Mouse (Mus musculus): ENCODE results near the gene Prim2.

DNA sequence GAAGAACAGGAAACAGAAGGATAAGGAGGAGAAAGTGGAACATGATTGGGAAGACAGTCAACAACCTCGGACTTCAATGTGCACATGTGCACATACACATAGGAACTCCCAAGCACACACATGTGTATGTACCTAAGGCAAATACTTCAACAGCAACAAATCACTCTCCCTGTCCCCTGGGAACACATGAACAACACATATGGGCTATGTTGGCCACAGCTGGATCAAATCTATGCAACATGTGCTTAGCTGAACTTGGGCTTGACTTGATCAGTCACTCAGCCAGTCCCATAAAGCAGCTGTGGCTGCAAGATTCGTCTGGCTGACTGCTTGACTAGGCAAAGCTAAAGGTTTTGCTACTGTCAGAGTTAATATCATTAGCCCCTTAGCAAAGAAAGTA is 19.2 kb upstream of the Prim2 start:
- TF ChIP-seq CTCF (IDR thresholded peaks at IDR 0.05; ENCODE audit: low read depth, low read length) (no peak), POLR2A (IDR thresholded peaks at IDR 0.05; ENCODE audit: insufficient read depth, low read length) (no peak)

Data from ES-Bruce4 (cell line).